Mouse (Mus musculus): ENCODE results near the gene Ranbp3.

DNA sequence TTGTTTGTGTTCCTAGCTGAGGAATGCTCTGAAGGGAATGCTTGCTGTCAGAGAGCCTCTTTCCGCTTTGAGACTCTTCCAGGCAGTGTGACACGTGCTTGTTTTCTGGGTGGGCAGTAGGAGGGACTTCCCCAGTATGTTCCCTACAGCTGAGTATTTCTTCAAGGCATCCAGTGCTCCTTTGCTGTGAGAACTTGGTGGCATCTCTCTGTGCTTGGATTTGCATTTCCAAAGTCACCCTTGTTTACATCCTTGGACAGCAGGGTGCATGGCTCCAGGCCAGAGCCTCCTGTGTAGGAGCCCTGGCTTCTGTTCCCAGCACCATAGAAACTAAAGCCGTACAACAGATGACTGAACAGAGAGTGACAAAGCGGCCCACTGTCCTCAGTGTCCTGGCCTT is 35.6 kb downstream of the Ranbp3 start:
- TF ChIP-seq CTCF (IDR thresholded peaks at IDR 0.05; ENCODE audit: low read depth, low read length): no peak
- no peak for TF ChIP-seq GATA2 (IDR thresholded peaks at IDR 0.05; ENCODE audit: borderline replicate concordance, low read depth, low read length)
- TF ChIP-seq TAL1 (conservative IDR thresholded peaks at IDR 0.05; ENCODE audit: low read depth, low read length): no peak

Measured in G1E (cell line).